Comparison of ENCODE assay signal across 19 mouse cellular contexts in the genomic region with DNA sequence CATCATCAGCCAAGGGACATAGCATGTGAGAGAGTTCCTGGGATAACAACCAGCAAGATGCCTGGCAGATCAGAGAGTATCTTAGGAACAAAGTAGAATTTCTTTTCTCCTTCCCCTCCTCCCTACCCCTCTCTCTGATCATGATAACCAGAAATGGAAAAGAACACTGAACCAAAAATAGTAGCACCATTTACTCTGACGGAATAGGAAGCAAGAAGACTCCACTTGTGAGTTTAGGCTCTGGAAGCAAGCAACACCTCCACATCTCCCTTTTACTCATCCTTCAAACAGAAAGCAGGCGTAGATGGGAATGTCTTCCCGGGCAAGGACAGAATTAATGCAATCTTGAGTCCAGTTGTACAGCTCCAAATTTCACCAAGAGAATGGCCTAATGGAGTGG. TPM values are rescaled to one million over a fixed set of nuclear protein-coding genes. Genes with fewer than 3 reads are reported as not detected.
DNase-seq lines count a peak whose midpoint lies in the region.
"Had no signal": no experiment of that assay in that cellular context is flagged by ENCODE, and none has a peak within 500 bp of the region (broad histone marks: within the 10 kb centered on the region; RNA-seq: fewer than 3 reads in every experiment).

No protein-coding gene starts in this region.

- intact Hi-C loops in heart, postnatal 36 days (cut with DNase I): no loop called here
- intact Hi-C loops in left cerebral cortex, postnatal 14 days (cut with DNase I): no loop called here

- peak; percentile 37 for DNase-seq in heart, adult 11 months
- DNase-seq in heart, postnatal 36 days: no peak
- peak; percentile 49 for DNase-seq in right cerebral cortex, adult 18-20 months
- no peak for DNase-seq in right cerebral cortex, postnatal 4 days
- DNase-seq in left cerebral cortex, postnatal 14 days (ENCODE audit: low spot score in 2 of 2): peak; percentile 26 to 65
- peak; percentile 84 for DNase-seq in telencephalon, adult 2 months (ENCODE audit: low read depth, low spot score)
- DNase-seq in adipocyte (ENCODE audit: low spot score): no peak
- DNase-seq: adrenal gland, postnatal 10 days; cerebellum, adult 11-12 months; cerebellum, adult 9-10 months; cerebellum, postnatal 25 days; forebrain, postnatal 0 days; gastrocnemius, adult 2 months; gastrocnemius, postnatal 25 days; heart, postnatal 10 days had no signal

RNA-seq across cellular contexts. Expression of a gene that starts 19.8 kb away (rescaled TPM):
- under 1 TPM; 0.24 to 0.58 TPM for total RNA-seq in heart, postnatal 36 days (2021)
- total RNA-seq in left cerebral cortex, postnatal 14 days (2021): not detected
- total RNA-seq: ES-E14; forebrain, postnatal 0 days; granulocyte monocyte progenitor cell, adult 5-6 weeks; hematopoietic stem cell, adult 5-6 weeks; hindbrain, postnatal 0 days had no signal

Comparison
In these comparisons a context has a peak if more than half of its experiments do, and no peak if none do; other contexts are left out.
1. DNase-seq: peak in heart, adult 11 months (single experiment), right cerebral cortex, adult 18-20 months (single experiment), left cerebral cortex, postnatal 14 days (2 of 2) and telencephalon, adult 2 months (single experiment); none in heart, postnatal 36 days (0 of 2), right cerebral cortex, postnatal 4 days (single experiment) and adipocyte (single experiment).